Mouse (Mus musculus) left cerebral cortex, adult 18-20 months (tissue): ENCODE results near the gene Zbtb20. TPM values are rescaled to one million over a fixed set of nuclear protein-coding genes. Genes with fewer than 3 reads are reported as not detected.

Experiments used
- DNase-seq, 2 experiments: peaks; one replicate each; pipeline ENCODE4 v3.0.0; 2021 to 2022; ENCODE audit warnings: low spot score in 2 of 2, mixed read lengths in 1 of 2
- total RNA-seq, 2 experiments: library from RNA; stranded (reverse); gene quantifications; 2 replicates each; pipeline ENCODE4 v1.2.3; 2021

Zbtb20 gene
- total RNA-seq, 2 experiments from 2014 or later, result 44.7 to 44.8 TPM

DNA sequence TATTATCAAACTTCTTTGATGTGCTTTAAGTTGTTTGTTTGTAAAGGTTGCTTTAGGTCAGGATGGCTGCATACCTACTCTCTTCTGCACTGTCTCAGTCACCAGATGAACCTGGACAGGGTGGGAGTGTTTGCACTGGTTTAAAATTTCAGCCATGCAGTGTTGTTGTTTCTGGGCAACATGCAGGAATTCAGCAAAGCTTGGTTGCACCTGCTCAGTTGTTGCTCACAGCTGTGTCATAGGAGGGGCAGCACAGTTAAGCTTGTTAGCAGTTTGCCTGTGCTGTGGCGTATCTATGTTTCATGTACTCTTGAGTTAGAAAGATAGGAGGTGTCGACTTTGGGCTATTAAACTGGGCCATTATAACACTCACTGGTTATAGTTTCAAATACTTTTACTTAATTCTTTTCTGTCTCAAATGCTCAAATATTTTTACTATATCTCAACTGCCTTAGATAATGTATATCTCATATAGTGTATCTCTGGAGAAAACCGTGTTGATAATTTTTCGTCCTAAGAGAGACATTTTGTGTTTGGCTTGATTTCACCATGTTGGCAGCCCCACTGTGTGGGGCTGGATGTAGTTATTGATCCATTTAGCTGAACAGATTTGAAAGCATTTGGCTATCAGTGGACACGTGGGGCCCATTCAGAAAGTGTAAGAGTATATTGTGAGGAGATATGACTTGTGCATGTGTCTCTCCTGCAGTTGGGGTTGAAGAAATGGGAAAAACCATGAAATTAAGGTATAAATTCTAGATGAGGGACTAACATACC lies 197.3 kb downstream of the Zbtb20 start:
- DNase-seq, result no peak

- no peak for DNase-seq
These were observed 204.7 kb downstream of the Zbtb20 start for GRCm38 (mm10) chr16:43080403-43080802.

- no peak for DNase-seq
These were observed 205.4 kb downstream of the Zbtb20 start for GRCm38 (mm10) chr16:43080923-43081702.

- no peak for DNase-seq
These were observed 206.3 kb downstream of the Zbtb20 start for GRCm38 (mm10) chr16:43081995-43082394.

DNA sequence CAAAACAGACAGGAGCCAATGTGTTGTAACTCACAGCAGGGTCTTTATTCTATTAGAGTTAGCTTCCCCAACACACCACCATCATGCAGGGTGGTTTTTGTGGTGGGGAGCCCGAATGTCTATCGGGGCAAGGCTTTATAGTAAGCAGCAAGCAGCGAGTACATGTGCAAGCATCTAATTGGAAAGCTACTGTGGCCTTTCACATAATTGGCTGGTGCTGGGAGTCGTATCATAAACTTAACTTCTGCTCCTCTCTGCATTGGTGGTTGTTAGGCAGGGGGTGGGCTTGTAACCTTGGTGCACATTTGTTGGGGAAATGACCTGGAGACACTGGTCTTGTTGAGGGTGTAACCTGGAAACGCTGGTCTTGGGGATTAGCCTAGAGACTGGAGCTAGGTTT lies 207.1 kb downstream of the Zbtb20 start:
- DNase-seq, result no peak

DNA sequence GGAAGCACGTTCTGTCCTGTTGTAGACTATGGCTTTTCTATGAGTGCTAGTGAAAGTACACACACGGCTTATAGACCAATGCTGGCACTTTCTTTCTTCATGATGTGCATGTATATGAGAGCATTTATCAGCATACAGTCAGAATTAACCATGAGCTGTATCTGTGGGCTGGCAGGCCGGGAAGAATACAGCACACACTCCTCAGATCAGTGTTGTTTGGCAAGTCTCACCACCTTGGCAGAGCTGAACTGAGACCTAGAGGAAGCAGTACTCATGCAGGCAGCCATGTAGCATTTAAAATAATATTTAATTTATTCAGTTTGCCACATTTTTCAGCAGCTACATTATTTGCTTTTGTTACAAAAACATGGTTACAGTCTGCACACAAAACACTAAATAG lies 214.5 kb downstream of the Zbtb20 start:
- no peak for DNase-seq

- DNase-seq, result no peak
These were observed 218.5 kb downstream of the Zbtb20 start for GRCm38 (mm10) chr16:43094161-43094560.

- DNase-seq, result no peak
These were observed 219.1 kb downstream of the Zbtb20 start for GRCm38 (mm10) chr16:43094756-43095155.

DNA sequence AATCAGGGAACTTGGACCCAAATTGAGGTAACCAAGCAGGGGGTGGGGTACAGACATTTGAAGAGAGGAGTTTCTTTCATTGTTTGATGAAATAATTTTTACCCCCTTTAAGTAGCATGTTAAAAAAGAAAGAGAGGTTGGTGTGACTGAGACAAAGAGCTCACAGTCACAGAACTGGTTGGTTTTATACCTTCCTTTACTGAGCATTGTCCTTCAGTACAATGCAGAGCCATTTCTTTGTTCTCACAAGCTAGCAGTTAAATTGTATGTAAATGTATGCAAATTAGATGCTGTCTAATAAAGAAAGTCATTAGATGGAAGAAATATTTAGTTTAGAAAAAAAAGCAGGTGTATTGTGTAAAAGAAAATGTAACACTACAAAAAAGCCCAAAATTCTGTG lies 220.4 kb downstream of the Zbtb20 start:
- no peak for DNase-seq

DNA sequence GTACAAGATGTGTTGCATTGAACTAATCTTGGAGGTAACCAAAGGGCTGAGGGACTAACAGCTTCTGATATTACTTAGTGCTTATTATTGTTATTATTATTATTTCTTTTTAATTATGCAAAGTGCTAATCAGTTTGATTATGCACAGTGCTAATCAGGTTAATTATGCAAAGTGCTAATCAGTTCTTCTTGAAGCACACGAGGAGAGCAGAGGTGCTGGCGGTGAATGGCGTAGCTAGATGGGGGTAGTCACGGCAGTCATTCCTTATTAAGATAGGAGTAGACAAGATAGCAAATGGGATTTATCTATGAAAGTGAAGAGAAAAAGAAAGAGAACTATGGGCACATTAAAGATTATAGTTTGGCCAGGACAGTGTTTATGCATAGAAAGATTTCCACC lies 222.5 kb downstream of the Zbtb20 start:
- no peak for DNase-seq

GRCm38 (mm10) chr16:43098666-43099065 lies 223.0 kb downstream of the Zbtb20 start:
- no peak for DNase-seq

DNA sequence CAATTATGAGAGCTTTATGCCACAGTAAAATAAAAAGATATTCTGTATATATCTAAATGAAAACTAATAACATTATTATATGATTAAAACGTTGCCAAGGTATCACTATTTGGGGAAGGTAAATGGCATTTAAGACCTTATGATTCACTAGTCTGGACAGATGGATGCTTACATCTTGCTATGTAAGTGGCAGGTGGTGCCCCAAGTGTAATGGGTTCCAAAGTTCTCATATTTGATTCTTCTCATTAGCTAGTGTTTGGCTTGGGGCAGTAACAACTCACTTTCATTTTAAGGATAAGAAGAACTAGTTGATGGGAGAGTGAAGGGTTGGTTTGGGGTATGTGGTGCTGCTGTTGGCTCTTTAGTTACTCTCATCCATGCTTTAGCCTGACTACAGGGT lies 235.6 kb downstream of the Zbtb20 start:
- DNase-seq, result no peak

DNA sequence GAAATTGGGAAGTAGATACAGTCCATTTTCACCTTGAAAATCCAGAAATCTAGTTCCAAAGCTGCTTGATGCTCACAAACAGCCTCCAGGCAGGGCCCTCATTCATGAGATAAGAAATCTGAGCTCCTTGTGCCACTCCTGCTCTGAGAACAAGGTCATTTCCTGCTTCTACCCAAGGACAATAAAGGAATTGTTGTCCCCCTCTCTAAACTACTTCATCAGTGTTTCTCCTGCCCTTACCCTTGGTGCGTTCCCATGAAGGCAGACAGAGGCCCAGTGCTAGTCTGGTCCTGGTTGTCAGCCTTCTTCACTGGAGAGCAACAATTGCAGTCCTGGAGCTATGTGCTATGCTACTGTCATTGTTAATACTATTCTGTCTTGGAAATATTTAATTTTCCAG lies 238.3 kb downstream of the Zbtb20 start:
- DNase-seq, result no peak

DNA sequence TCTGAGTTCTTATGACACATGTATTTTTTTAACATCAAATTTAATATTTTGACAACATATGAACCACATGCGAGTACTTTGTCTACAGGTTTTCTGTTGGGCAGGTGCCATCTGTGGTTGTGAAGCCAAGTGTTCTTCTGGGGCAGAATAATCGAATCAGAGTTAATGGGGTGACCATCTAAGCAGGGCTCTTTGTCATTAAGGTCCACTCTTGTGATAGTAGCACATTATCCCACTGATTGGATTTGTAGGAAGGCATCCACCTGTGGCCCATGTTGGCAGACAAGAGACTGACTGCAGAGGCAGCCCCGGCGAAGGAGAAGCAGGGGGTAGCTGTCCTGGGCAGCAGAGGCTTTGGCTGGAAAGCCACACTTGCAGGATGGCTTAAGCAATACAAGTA lies 254.3 kb downstream of the Zbtb20 start:
- DNase-seq, result no peak

- DNase-seq, result no peak
These were observed 254.9 kb downstream of the Zbtb20 start for GRCm38 (mm10) chr16:43130583-43130982.

- DNase-seq, result no peak
These were observed 255.4 kb downstream of the Zbtb20 start for GRCm38 (mm10) chr16:43131077-43131476.

GRCm38 (mm10) chr16:43168506-43168905 lies 292.8 kb downstream of the Zbtb20 start:
- DNase-seq, result no peak

GRCm38 (mm10) chr16:43169273-43169905 lies 293.7 kb downstream of the Zbtb20 start:
- no peak for DNase-seq

DNA sequence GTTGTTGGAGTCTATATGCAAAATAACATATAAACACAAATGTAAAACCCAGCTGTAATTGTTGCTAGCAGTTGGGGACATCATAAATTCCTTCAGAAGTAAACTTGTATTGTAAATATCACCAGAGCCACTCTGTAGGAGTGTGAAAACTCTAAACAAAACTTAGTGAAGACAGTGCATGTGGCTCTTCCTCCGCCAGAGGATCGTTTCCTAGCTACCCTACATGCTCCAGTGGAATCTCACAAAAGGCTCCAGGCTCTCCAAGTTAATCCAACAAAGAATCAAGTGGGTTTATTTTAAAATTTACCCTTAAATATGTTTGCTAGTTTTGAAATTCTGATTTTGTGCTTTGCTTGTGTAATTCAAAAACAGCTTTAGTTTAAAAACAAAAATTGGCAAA lies 296.5 kb downstream of the Zbtb20 start:
- DNase-seq, result no peak

DNA sequence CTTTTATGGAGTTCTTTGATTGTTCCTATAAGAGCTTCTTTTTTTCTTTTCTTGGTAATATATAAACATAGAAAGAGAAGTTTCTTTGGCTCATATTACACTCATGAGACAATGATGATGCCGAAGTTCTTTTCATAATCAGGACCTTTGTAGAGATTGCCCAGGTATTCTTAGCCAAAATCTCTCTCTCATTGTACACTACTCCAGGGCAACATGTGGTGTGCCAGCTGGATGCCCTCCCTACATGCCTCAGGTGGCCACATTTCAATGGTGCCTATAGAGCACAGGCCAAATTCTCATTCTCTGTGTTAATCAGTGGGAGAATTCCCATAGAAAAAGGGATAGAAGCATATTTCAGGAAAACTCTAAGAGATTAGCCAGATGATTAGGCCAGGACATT lies 297.2 kb downstream of the Zbtb20 start:
- DNase-seq, result no peak

GRCm38 (mm10) chr16:43174815-43175214 lies 299.1 kb downstream of the Zbtb20 start:
- DNase-seq, result no peak

DNA sequence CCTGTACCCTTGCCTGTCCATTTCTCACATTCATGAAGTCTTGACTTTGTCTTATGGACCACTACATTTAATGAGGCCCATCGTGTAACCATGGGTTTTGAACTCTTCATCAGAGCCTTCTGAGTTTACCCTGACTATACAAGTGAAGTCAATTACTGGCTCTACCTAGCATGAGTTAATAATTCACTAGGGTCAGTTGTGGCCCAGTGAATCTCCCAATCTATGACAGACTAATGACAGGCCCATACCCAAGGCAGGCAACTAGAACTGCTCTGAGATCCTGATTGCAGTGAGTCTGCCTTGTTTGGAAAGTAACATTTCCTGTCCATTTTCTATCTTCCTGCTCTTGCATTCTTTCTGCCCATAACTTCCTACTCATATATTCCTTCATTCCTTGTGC lies 305.4 kb downstream of the Zbtb20 start:
- no peak for DNase-seq
